Mouse (Mus musculus): ENCODE results near the gene Lrriq3. TPM values are rescaled to one million over a fixed set of nuclear protein-coding genes. Genes with fewer than 3 reads are reported as not detected.
A peak's percentile ranks its signal among the peaks of the same experiment; 100 is the strongest.

The Lrriq3 gene
- polyA plus RNA-seq, 1 experiment: 51.5 TPM

- no peak overlapping the region for H3K27ac ChIP-seq (ENCODE audit: control insufficient read depth, insufficient read depth, low read depth, low read length)
- no peak for TF ChIP-seq POLR2A (IDR thresholded peaks at IDR 0.05; ENCODE audit: control insufficient read depth, low read depth, low read length)
- TF ChIP-seq CTCF (IDR thresholded peaks at IDR 0.05; ENCODE audit: control insufficient read depth, insufficient read depth, insufficient replicate concordance, low read depth, low read length): no peak
- H3K4me3 ChIP-seq (ENCODE audit: control insufficient read depth, low read depth, low read length): no peak overlapping the region
- H3K27me3 ChIP-seq (ENCODE audit: control insufficient read depth, insufficient read depth, low read length): no peaks in the 10 kb centered on the region
- H3K4me1 ChIP-seq (ENCODE audit: control insufficient read depth, insufficient read depth, low read length): no peaks in the 10 kb centered on the region
- H3K36me3 ChIP-seq (ENCODE audit: control insufficient read depth, insufficient read depth, low read length): no peaks in the 10 kb centered on the region
These were observed 47.8 kb downstream of the Lrriq3 start for GRCm38 (mm10) chr3:155141047-155141446.

- H3K4me1 ChIP-seq (ENCODE audit: control insufficient read depth, insufficient read depth, low read length): no peaks in the 10 kb centered on the region
- H3K27ac ChIP-seq (ENCODE audit: control insufficient read depth, insufficient read depth, low read depth, low read length): no peak overlapping the region
- no peak for TF ChIP-seq CTCF (IDR thresholded peaks at IDR 0.05; ENCODE audit: control insufficient read depth, insufficient read depth, insufficient replicate concordance, low read depth, low read length)
- no peak for TF ChIP-seq POLR2A (IDR thresholded peaks at IDR 0.05; ENCODE audit: control insufficient read depth, low read depth, low read length)
- H3K27me3 ChIP-seq (ENCODE audit: control insufficient read depth, insufficient read depth, low read length): no peaks in the 10 kb centered on the region
- H3K4me3 ChIP-seq (ENCODE audit: control insufficient read depth, low read depth, low read length): peak overlapping the region; percentile 39; the same call in 1 of the 2 replicates
- H3K36me3 ChIP-seq (ENCODE audit: control insufficient read depth, insufficient read depth, low read length): no peaks in the 10 kb centered on the region
These were observed 51.1 kb downstream of the Lrriq3 start for GRCm38 (mm10) chr3:155144368-155144767.

DNA sequence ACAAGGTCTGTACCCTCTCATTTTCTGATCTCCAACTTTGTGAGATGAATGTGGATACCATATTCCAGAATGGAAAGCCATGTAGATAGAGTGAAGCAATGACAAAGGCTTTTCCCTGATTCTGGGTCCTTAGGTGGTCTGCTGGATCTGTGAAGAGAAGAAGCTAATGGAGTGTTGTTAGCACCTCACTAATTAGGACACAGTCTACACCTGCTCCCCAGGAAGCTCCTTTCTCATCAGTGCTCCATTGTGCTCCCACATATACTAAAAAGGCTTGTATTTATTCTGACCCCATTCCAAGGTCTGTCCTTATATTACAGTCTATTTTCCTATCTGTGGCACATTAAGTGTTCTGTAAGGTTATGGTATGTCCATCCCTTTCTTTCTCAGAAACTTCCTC, 68.6 kb downstream of the Lrriq3 start:
- H3K27ac ChIP-seq (ENCODE audit: control insufficient read depth, insufficient read depth, low read depth, low read length): no peak overlapping the region
- TF ChIP-seq CTCF (IDR thresholded peaks at IDR 0.05; ENCODE audit: control insufficient read depth, insufficient read depth, insufficient replicate concordance, low read depth, low read length) (no peak), POLR2A (IDR thresholded peaks at IDR 0.05; ENCODE audit: control insufficient read depth, low read depth, low read length) (no peak)
- H3K27me3 ChIP-seq (ENCODE audit: control insufficient read depth, insufficient read depth, low read length): no peaks in the 10 kb centered on the region
- H3K4me1 ChIP-seq (ENCODE audit: control insufficient read depth, insufficient read depth, low read length): no peaks in the 10 kb centered on the region
- no peak overlapping the region for H3K4me3 ChIP-seq (ENCODE audit: control insufficient read depth, low read depth, low read length)
- no peaks in the 10 kb centered on the region; the same call in 1 of the 2 replicates for H3K36me3 ChIP-seq (ENCODE audit: control insufficient read depth, insufficient read depth, low read length)

DNA sequence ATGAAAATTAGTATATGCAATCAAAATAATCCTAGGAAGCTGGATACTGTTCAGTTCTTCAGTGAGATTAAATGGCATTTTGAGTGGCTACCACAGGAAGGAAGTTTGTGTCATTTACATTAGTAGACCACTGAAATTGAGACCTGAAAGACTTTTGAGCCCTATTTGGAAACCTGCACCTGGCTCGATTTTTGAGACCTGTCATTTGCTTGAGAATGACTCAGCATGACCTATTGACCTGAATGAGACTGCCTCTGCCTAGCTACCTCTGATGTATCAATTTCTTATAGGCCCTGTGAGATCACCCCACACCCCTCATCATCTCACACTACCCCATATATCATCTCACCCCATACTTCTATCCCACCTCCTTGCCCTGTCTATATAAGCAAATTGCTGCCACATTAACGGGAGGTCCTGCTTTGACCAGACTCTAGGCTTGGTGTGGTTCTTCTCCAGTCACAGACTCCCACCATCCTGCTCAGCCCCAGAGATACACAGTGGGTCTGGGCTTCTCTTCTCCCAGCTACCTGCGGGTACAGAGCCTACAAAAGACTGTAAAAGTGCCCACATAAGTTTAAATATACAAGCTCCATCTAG, 87.2 kb downstream of the Lrriq3 start:
- H3K4me1 ChIP-seq (ENCODE audit: control insufficient read depth, insufficient read depth, low read length): no peaks in the 10 kb centered on the region
- H3K36me3 ChIP-seq (ENCODE audit: control insufficient read depth, insufficient read depth, low read length): no peaks in the 10 kb centered on the region
- no peak overlapping the region for H3K27ac ChIP-seq (ENCODE audit: control insufficient read depth, insufficient read depth, low read depth, low read length)
- TF ChIP-seq CTCF (IDR thresholded peaks at IDR 0.05; ENCODE audit: control insufficient read depth, insufficient read depth, insufficient replicate concordance, low read depth, low read length): no peak
- TF ChIP-seq POLR2A (IDR thresholded peaks at IDR 0.05; ENCODE audit: control insufficient read depth, low read depth, low read length): no peak
- H3K27me3 ChIP-seq (ENCODE audit: control insufficient read depth, insufficient read depth, low read length): no peaks in the 10 kb centered on the region
- H3K4me3 ChIP-seq (ENCODE audit: control insufficient read depth, low read depth, low read length): no peak overlapping the region

DNA sequence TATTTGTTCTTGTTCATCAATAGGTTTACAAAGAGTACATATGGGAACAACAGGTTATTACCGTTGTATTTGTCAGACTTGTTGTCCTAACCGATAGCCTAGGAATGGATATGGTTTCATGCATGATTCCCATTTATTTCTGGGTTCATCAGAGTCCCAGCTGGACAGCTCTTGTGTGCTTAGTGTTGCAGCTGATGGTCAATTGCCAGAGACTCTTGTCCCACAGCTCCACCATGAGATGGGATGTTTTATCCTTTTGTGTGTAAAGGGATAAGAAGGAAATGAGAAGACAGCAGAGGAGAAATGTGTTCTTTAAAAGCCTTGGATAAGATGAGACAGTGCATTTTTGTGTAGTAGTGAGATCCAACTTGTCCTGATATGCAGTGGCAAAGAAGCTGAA, 93.2 kb downstream of the Lrriq3 start:
- no peak overlapping the region for H3K4me3 ChIP-seq (ENCODE audit: control insufficient read depth, low read depth, low read length)
- no peaks in the 10 kb centered on the region for H3K4me1 ChIP-seq (ENCODE audit: control insufficient read depth, insufficient read depth, low read length)
- no peaks in the 10 kb centered on the region for H3K36me3 ChIP-seq (ENCODE audit: control insufficient read depth, insufficient read depth, low read length)
- no peaks in the 10 kb centered on the region for H3K27me3 ChIP-seq (ENCODE audit: control insufficient read depth, insufficient read depth, low read length)
- no peak for TF ChIP-seq POLR2A (IDR thresholded peaks at IDR 0.05; ENCODE audit: control insufficient read depth, low read depth, low read length)
- TF ChIP-seq CTCF (IDR thresholded peaks at IDR 0.05; ENCODE audit: control insufficient read depth, insufficient read depth, insufficient replicate concordance, low read depth, low read length): no peak
- no peak overlapping the region for H3K27ac ChIP-seq (ENCODE audit: control insufficient read depth, insufficient read depth, low read depth, low read length)

GRCm38 (mm10) chr3:155188857-155189256, 95.6 kb downstream of the Lrriq3 start:
- TF ChIP-seq POLR2A (IDR thresholded peaks at IDR 0.05; ENCODE audit: control insufficient read depth, low read depth, low read length) (no peak), CTCF (IDR thresholded peaks at IDR 0.05; ENCODE audit: control insufficient read depth, insufficient read depth, insufficient replicate concordance, low read depth, low read length) (no peak)
- H3K27ac ChIP-seq (ENCODE audit: control insufficient read depth, insufficient read depth, low read depth, low read length): no peak overlapping the region
- no peaks in the 10 kb centered on the region for H3K27me3 ChIP-seq (ENCODE audit: control insufficient read depth, insufficient read depth, low read length)
- no peaks in the 10 kb centered on the region for H3K36me3 ChIP-seq (ENCODE audit: control insufficient read depth, insufficient read depth, low read length)
- H3K4me1 ChIP-seq (ENCODE audit: control insufficient read depth, insufficient read depth, low read length): no peaks in the 10 kb centered on the region
- no peak overlapping the region for H3K4me3 ChIP-seq (ENCODE audit: control insufficient read depth, low read depth, low read length)

- no peaks in the 10 kb centered on the region for H3K36me3 ChIP-seq (ENCODE audit: control insufficient read depth, insufficient read depth, low read length)
- H3K4me1 ChIP-seq (ENCODE audit: control insufficient read depth, insufficient read depth, low read length): no peaks in the 10 kb centered on the region
- H3K27ac ChIP-seq (ENCODE audit: control insufficient read depth, insufficient read depth, low read depth, low read length): no peak overlapping the region
- no peak for TF ChIP-seq POLR2A (IDR thresholded peaks at IDR 0.05; ENCODE audit: control insufficient read depth, low read depth, low read length)
- TF ChIP-seq CTCF (IDR thresholded peaks at IDR 0.05; ENCODE audit: control insufficient read depth, insufficient read depth, insufficient replicate concordance, low read depth, low read length): no peak
- H3K4me3 ChIP-seq (ENCODE audit: control insufficient read depth, low read depth, low read length): no peak overlapping the region
- H3K27me3 ChIP-seq (ENCODE audit: control insufficient read depth, insufficient read depth, low read length): no peaks in the 10 kb centered on the region
These were observed 141.7 kb downstream of the Lrriq3 start for GRCm38 (mm10) chr3:155234919-155235318.
